In the genomic region with DNA sequence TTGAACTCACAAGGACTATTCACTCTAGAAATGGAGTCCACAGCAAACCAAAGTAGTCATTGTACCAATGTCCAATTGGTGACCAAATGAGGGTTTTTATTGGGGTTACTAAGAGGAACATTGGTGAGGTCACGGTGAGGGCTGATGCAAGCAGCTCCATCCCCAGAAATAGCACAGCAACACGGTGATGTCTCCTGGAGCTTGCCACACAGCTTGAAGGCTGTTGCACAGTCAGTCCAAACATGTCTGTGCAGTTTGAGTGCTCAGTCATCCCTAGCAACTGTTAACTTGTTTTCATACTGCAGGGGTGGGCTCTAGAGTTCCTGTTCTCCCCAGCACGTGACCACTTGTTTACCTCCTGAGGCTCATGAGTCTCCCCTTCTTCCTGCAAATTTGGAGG, we compare ENCODE assay signal across 25 mouse cellular contexts.
"Had no signal": no experiment of that assay in that cellular context is flagged by ENCODE, and none has a peak within 500 bp of the region (broad histone marks: within the 10 kb centered on the region; RNA-seq: fewer than 3 reads in every experiment).

No protein-coding gene starts in this region.

- H3K4me1 ChIP-seq: heart, embryonic 10.5 days; heart, embryonic 12.5 days; hindbrain, embryonic 13.5 days; hindbrain, embryonic 15.5 days; kidney, embryonic 15.5 days; limb, embryonic 10.5 days; limb, embryonic 12.5 days had no signal

- ATAC-seq: hindbrain, postnatal 0 days; intestine, embryonic 16.5 days had no signal

- H3K27me3 ChIP-seq: heart, embryonic 12.5 days; hindbrain, embryonic 13.5 days; hindbrain, embryonic 15.5 days; kidney, embryonic 15.5 days; limb, embryonic 12.5 days had no signal

- H3K9ac ChIP-seq: heart, embryonic 12.5 days; hindbrain, embryonic 13.5 days; hindbrain, embryonic 15.5 days; kidney, embryonic 15.5 days; limb, embryonic 12.5 days had no signal

- H3K4me3 ChIP-seq: gastrocnemius, adult 2 months; heart, embryonic 10.5 days; heart, embryonic 12.5 days; hindbrain, embryonic 13.5 days; hindbrain, embryonic 15.5 days; kidney, embryonic 15.5 days; left cerebral cortex, adult 2 months; limb, embryonic 10.5 days; limb, embryonic 12.5 days had no signal

- H3K27ac ChIP-seq: gastrocnemius, adult 2 months; heart, embryonic 10.5 days; hindbrain, embryonic 13.5 days; hindbrain, embryonic 15.5 days; hindbrain, postnatal 0 days; kidney, embryonic 15.5 days; kidney, postnatal 0 days; left cerebral cortex, adult 2 months; limb, embryonic 10.5 days; limb, embryonic 12.5 days had no signal

- H3K4me2 ChIP-seq: heart, embryonic 12.5 days; hindbrain, embryonic 13.5 days; hindbrain, embryonic 15.5 days; kidney, embryonic 15.5 days; limb, embryonic 12.5 days; liver, embryonic 11.5 days had no signal

- DNase-seq: gastrocnemius, adult 2 months; gastrocnemius, postnatal 10 days; gastrocnemius, postnatal 25 days; heart, adult 18-20 months; heart, postnatal 10 days; kidney, adult 11 months; kidney, adult 2 months; kidney, adult 9 months; kidney, postnatal 14 days; kidney, postnatal 36 days; layer of hippocampus, adult 9-11 months; layer of hippocampus, postnatal 36 days; liver had no signal

- H3K9me3 ChIP-seq: heart, embryonic 10.5 days; heart, embryonic 12.5 days; hindbrain, embryonic 13.5 days; hindbrain, embryonic 15.5 days; kidney, embryonic 15.5 days; limb, embryonic 10.5 days; limb, embryonic 12.5 days had no signal
